Mouse (Mus musculus) CD4-positive, CD25-positive, alpha-beta regulatory T cell, adult 4 months (primary cell): ENCODE data around the gene Bcan. TPM values are rescaled to one million over a fixed set of nuclear protein-coding genes. Genes with fewer than 3 reads are reported as not detected.

Experiments
- ATAC-seq: one replicate; pipeline ENCODE4 v1.8.0; 2017
- polyA plus RNA-seq, 2 experiments: library from polyadenylated mRNA; unstranded; fragments of 100-300 nt; shearing (Covaris generic); gene quantifications; one replicate each; pipeline ENCODE4 v1.2.1; 2017

The Bcan gene
- polyA plus RNA-seq, 2 experiments from 2014 or later = not detected

DNA sequence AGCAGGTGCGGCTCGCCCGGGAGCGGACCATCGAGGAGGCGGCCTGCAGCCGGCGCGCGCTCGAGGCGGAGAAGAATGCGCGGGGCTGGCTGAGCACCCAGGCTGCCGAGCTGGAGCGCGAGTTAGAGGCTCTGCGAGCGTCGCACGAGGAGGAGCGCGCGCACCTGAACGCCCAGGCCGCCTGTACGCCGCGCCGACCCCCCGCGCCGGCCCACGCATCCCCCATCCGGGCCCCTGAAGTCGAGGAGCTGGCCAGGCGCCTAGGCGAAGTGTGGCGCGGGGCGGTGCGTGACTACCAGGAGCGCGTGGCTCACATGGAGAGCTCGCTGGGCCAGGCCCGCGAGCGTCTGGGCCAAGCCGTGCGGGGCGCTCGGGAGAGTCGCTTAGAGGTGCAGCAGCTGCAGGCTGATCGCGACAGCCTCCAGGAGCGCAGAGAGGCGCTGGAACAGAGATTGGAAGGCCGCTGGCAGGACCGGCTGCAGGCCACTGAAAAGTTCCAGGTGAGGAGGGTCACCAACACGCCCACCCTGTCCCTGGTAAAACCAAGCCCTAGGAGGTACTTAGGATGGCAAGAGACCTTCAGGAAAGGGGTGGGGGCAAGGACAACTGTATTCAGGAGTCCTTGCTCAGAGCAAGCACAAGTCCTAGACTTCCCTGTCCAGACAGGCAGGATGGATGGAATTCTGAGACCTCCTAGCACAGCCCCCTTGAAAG lies 28.4 kb downstream of the Bcan start:
- ATAC-seq = no peak

DNA sequence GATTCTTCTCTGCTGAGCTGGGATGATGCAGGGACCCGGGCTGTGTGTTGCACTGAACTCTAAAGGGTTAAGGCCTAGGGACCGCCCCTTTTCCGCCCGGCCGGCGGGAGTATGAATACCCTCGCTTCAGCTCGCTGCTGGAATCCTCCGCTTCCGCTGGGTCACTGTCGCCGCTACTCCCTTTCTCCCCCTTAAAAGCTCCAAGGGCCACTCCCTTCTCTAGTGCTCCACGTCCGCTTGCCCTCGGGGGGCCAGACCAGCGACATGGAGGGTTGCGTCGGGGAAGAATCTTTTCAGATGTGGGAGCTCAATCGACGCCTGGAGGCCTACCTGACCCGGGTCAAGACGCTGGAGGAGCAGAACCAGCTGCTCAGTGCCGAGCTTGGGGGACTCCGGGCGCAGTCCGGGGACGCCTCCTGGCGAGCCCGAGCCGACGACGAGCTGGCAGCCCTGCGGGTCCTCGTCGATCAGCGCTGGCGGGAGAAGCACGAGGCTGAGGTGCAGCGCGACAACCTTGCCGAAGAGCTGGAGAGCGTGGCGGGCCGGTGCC lies 29.0 kb downstream of the Bcan start, which contains the start of gene Nes:
Gene Nes (plus strand): TSS at position 140 of the 550 bp plus-strand sequence.
- no peak for ATAC-seq

DNA sequence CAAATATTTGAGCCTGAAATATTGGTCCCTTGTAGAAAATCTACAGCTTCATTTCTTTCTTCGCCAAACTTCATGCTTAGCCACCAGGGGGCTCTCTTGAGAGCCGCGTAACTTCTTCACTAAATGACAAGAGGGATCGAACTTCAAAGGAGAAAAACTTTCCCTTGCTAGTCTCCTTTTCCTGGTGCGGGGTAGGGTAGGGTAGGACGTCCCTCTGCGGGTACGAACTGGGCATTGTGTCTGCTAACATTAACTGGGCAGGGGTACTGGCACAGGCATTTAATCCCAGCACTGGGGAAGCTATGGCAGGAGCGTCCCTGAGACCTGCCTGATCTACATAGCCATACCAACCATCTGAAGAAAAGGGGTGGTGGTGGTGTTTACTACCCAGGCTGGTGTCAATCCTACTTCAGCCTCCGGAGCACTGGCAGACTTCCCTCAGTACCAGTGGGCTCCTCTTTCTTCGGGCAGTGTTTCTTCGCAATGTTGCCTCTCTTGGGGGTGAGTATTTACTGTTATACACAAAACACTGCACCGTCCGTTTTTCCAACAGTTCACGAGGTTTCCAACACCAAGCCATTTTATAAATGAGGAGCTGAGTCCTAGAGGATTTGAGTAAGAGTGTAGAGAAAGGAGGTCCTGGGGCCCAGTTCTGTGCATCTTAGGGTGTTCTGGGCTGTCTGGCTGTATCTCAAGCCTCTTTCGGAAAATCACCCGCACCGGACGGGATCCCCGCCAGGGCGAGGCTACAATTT lies 29.7 kb downstream of the Bcan start:
- peak; percentile 57 for ATAC-seq

DNA sequence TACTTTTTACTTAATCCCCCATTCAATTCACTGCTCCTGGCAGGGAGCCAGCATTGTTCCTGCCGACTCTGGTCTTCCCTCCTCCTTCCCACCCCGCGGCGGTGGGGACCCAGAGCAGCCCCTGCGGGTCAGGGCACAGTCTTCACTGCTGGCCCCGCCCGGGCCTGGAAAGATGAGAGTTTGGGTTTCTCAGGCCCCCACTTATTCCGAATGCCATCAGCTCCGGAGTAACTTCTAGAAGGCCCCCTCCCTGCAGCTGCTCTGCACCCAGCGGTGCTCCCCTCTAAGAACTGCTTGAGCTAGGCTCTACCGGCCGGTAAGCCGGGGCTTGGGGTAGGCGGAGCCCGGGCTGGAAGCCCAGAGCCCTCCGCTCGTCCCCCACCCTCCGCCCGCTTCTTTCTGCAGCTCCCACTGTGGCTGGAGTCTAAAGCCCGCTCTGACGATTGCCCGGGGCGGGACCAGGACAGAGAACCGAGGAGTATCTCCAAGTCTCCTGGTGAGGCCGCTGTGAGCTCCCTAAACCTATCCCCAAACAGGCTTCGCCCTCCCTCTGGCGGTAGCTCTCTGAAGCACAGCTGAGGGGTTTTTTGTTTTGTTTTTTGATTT lies 39.3 kb downstream of the Bcan start:
- peak; percentile 97 for ATAC-seq

DNA sequence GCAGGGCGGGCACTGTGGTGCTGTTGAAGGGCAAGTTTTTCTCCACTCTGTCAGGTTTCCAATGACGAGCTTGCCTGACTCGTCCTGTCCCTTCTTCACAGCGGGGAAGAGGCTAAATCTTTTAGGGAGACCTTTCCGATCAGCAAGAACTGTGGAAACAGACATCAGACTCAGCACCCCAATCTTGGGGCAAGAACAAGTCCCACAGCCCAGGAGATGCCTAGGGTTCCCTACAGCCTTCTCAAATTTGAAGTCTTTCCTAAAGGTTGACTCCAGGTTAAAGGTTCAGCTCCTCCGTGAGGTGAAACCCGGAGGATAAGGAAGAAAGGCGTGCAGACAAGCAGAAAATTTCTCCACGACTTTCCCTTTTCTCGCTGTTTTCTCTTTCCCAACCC lies 39.8 kb downstream of the Bcan start:
- ATAC-seq = no peak

DNA sequence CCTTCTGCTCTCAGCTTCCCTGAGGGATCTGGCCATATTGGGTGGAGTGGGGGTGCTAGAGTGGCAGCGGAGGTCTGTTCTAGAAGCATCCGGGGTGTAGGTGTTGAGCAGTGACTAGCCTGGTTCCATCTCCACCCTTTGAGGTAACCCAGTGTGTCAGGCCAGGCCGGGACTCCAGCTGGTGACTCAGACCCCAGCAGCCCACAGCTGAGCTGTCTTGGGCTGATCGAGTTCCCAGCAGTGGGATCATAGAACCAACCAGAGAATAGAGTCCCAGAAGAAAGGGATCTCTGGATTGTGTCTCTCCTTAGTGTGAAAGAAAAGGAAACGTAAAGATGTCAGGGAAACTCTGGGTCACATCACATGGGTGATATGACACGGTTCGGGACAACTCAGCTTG lies 40.7 kb downstream of the Bcan start:
- no peak for ATAC-seq

DNA sequence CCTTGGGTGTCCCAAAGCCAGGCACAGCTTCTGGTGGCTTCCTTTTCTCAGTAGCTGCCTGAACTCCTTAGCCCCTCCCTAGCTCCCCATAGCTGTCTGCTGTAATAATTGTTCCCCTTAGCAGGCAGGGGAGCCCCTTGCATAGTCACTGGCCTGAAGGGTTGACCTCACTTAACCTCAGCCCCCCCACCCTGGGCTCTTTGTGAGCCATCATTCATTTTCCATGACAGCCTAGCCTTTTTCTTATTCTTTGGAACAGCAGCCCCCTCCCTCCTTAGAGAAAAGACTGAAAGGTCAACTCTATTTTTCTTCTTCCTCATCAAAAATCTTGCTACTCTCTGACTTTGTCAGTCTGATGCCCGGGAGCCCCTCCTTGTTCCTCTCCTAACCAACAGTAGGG lies 41.1 kb downstream of the Bcan start:
- no peak for ATAC-seq

DNA sequence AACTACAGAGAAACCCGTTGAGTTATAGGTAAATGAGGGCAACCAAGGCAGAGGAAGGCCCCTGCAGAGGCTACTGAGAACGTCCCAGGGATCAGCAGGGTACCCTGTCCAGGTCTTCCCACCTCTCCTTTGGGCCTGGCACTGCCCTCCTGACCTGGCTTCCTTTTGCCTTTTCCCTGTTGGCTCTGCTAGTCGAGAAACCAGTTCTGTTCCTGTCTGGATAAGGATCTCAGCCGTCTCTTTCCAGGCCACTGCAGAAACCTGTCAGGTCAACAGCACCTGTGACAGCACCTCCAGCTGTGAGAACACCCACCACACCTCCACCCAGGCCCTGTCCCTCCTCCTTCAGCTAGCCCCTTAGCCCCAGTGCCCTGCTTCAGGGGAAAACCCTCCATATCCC lies 41.6 kb downstream of the Bcan start:
- ATAC-seq = no peak

DNA sequence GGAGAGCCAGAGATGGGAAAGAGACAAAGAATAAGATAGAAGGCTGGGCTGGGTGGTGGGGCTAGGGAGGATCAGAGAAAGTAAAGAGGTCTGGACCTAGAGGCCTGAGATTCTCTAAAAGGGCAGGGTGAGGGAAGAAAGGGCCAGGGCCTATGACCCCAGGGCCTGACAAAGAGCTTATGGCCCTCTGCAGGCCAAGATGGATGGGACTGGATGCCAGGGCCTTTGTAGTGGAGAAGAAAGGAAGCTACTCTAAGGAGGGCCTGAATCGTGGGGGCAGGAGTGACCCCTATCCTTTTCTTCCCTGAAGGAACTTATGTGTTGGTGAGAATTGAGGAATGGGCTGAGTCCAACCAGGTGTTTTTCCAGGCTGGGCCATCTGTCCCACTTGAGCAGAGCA lies 42.0 kb downstream of the Bcan start:
- no peak for ATAC-seq

DNA sequence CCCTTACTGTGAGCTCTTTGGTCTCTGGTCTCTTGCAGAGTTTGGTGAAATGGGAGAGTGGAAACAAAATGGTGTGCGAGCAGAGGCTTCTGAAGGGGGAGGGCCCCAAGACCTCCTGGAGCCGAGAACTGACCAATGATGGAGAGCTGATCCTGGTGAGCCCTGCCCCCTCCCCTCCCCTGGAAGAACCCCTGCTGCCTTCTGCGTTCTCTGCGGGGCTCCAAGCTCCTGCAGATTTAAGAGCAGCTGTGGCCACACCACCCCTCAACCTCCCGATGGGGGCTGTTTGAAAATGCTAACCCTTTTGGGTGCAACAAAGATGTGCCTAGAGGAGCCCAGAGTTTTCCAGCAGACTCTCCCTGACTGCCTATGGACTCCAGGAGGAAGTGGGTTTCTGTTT lies 47.6 kb downstream of the Bcan start:
- no peak for ATAC-seq

DNA sequence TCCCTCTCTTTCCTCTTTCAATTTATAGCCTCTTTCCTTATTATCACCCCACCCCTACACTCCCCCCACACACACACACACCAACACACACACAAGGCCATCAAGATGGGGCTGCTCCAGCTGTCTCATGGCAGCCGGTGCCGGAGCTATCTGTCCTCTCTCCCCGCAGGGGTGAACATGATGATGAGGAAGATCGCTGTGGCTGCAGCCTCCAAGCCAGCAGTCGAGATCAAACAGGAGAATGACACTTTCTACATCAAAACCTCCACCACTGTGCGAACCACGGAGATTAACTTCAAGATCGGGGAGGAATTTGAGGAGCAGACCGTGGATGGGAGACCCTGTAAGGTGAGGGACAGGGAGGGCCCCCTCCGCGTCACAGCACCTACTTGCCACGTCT lies 48.1 kb downstream of the Bcan start:
- no peak for ATAC-seq

DNA sequence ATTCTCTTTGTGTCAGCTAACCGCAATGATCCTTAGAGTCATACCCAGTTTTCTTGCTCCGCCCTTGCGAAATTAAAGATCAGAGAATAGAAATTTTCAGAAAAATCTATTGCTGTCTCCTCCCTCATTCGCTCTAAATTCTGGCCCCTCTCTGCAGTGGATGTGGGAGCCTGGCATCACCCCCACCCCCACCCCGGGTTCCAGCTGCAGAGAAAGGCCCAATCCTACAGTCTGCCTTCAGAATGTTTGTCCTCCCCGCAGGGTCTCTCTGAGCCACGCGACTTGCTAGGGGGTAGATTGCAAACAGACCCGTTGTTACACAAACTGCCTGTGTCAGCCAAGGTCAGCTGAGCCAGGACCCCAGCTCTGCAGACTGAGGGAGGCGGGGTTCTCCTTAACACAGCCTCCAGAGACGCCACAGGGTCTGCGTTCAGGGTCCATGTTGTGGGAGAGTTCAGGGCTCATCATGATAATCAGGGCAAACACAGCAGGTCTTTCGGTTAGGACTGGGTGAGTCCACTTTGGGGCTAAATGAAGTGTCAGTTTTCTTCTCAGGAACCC lies 50.0 kb downstream of the Bcan start:
- no peak for ATAC-seq

DNA sequence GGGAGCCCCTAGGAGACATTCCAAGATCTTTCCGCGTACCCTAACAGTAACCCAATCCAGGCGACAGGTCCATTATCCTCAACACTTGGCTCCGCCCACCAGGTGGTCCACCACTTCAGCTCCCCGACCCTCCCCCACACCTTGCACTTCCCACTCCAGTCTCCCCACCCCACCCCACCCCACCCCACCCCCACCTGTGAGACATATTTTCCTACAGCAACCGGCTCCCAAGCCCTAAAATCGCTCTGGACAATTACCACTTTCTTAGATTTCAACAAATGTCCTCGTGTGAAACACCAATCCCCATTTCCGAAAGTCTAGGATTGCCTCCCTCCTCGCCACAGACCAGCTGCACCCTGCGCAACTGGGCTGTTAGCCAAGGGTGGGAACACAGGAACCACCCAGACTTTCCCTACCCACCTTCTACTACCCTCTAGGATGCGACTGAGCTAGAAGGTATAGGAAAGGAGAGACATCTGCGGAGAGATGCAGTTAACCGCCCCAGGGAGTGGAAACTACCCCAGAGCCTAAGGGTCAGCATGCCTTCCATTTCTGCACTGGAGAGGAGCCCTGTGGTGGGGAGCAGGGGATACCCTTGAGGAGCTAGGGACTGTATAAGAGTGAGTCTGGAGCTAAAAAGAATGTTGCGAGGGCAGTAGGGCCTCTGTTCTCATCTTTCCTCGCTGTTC lies 50.6 kb downstream of the Bcan start:
- ATAC-seq = no peak

DNA sequence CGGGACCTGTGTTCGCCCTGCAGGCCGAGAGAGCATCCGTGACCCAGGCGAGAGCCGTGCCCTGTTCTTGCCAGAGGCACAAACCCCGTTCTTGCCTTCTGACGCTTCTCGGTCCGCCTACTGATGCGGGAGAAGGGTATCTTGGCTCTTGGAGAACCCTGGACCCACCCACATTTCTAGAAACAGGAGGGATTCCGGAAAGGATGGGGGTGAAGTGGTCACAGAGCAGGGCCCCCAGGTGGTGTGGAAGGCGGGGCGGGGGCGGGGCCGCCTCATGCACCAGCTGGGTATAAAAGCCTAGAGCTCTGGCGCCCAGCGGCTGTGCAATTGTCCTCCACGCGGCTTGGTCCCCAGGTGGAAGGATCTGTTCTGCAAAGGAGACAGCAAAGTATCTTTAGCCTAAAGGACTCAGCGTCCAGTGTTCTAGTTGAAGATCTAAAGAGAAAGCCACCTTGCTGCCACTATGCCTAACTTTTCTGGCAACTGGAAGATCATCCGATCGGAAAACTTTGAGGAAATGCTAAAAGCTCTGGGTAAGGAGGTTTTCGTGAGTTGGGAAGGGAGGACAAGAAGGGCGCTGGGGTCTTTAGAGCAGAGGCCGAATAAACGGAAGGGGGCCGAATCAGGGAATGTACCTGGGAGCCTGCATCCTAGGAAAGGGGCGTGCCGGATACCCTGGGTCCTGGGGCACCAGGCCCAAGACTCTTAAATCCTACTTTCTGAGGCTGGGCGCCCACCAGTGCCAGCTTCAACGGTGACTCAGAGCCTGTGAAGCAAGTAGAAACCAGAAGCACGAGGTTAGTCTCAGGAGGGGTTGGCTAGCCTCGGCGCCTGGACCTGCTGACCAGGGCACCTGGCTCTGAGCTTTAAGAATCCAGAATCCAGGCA lies 51.4 kb downstream of the Bcan start, which contains the start of gene Crabp2:
Gene Crabp2 (plus strand): TSS at position 289 of the 888 bp plus-strand sequence.
- ATAC-seq = no peak

DNA sequence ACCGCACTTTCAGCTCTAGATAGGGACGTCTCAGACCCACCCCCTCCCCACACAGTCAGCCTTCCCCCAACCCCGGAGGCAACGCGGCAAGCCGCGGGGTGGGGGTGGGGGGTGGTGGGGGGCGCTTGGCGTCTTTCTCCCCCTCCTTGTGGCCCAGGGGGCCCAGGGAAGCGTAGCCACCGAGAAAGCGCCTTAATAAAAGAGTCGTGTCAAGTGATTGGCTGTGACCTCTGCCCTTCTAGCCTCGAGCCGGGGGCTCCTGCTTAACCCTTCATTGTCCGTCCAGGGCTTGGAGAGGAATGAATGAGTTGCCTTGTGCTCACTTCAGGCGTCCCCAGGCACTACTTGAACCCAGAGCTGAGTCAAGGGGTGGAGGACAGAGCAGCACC lies 52.2 kb downstream of the Bcan start:
- ATAC-seq = no peak

DNA sequence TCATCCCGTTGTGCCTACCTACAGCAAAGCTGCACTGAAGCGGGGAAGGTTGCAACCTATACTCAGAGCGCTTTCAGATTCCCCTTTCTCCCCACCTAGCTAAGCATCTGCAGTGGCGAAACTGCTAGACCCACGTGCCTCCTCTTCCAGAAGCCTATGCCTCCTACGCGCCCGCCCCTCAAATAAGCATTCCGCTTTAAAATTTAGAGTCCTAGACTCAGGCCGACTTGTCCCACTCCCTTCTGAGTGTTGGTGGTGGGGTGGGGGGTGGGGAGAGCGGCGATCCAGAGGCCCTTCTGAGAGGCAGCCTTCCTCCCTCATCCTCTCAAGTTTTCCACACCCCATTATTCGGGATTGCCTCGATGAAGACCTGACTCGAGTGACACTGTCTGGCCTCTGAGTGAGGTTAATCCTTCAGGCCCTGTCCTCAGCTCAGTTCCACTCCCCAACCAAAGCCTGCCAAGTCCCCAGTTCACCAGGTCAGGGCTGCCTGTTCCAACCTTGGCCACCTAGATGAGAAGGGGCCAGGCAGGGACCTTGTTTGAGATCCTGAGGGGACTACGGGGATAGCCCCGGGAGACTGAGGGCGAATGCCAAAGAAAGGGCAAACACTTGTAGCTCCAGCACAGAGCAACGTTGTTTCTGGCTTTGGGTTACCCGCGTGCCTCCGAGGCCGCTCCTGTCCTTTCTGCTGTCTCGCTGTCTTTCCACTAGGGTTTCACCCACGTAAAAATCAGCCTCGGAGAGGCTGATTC lies 52.8 kb downstream of the Bcan start:
- ATAC-seq = no peak

DNA sequence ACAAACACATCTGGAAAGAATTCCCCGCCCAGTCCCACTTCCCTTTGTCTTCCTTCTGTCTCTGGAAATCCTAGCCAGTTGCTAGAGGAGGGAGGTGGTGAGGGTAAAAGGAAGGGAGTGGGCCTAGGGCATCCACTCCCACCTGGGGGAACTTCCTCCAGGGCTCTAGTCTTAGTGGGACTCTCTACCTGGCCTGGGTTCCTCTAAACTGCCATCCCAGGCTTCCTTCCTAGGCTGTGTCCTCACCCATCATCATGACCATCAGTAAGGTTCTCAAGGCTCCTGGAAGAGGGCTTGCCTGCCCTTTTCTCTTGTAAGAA lies 53.5 kb downstream of the Bcan start:
- no peak for ATAC-seq

DNA sequence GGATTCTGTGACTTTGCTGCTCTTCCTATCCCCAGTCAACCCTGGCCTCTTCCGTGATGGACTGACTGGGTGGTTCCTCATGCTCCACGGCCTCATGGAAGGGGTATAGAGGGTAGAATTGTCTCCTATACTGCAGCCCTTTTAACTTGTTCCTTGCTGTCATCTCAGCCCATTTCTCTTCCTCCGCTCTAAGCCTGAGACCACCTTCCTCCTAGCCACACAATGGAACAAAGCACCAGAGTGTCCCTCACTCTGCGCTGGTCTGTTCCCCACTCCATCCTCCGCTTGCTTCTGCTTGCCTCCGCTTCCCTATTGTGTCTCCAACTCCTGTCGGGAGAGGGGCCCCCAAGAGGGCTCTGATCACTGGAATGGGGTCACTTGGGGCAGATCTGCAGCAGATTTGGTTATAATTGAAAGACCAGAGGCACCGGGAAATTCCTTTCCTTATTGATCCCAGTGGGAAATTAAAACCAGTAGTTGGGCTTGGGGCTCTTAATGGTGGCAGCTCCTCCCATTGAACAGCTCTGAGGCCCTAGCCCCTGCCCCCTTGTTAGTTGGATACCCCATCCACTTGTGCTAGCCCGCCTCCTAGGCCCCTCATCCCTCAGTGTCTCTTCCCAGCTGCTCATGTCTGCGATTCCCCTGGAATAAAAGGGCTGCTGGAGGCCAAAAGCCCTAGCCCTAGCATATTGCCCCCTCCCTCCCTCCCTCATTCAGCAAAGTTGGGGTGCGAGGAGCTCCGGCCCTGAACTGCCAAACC lies 54.1 kb downstream of the Bcan start:
- no peak for ATAC-seq

DNA sequence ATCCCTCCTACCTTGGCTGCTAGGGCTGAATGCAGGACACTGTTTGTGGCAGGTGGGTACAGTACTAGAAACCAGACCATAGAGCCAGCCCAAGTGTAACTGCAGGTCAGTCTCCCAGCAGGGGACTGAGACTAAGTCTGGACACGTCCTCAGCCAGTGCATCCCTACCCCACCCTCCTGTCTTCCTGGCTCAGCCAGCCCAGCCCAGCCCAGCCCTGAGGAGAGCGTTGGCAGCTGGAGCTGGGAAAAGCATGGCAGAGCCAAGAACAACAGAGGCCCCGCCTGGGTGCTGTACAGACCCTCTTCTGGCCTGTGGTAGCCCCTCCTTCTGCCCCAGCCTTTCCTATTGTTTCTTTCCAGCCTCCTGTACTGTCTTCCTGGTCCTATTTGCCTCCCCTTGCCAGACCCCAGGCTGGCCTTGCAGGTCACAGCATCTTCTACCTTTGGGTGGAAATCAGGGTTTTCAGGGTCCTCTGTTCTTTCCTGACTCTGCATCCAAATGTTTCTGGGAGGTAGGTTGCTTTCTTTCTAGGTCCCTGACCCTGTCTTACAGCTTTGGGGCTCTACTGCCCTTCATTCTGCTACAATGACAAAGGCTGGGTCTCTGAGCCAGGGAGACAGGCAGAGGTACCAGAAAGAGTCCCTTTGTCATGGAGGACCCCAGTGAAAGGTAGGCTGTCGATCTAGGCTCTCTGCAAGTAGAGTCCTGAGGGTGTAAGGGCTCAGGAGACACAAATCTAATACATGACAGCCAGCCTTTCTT lies 55.0 kb downstream of the Bcan start:
- ATAC-seq = no peak
